In the genomic region with DNA sequence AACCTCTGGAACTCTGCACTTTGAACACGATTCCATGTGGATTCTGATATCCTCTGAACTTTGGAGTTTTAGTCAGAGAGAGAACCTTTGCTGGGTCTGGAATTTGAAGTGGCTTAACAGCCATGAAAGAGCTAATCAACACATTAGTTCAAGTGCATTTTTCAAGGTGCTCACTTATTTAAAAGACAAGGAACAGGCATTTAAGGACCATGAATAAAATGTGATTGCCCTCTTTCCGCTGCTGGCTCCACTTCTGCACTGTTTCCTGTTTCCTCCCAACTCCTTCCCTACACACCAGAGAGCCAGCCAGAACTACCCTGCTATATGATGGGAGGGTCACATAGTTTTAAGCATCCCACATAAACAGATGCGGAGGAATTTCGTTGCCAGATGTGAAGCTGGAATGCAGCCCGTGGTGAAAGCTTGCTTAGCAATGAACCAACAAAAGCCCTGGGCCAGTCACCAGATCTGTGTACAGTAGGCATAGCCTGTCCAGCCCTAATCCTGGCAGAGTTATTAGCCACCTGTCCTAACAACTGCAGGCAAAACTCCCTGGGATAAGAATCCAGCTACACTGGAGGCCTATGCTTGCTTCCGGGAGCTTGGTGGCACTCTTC, we compare ENCODE assay signal across 8 mouse cellular contexts. TPM values are rescaled to one million over a fixed set of nuclear protein-coding genes. Genes with fewer than 3 reads are reported as not detected.
DNase-seq lines count a peak whose midpoint lies in the region.

No protein-coding gene starts in this region.

- 0 out of 2 replicates have a peak, but pooled peaks cover 7% of the 10 kb centered on the region for H3K4me1 ChIP-seq in brown adipose tissue, adult 24 weeks (ENCODE audit: control insufficient read depth, insufficient read depth, insufficient read length, low read length)

- H3K4me3 ChIP-seq in brown adipose tissue, adult 24 weeks (ENCODE audit: insufficient read depth, low read depth, low read length), result no peak overlapping the region

- DNase-seq in kidney, adult 9 months, result peak; percentile 63
- no peak for DNase-seq in kidney, postnatal 14 days
- DNase-seq in heart, postnatal 4 days, result peak; percentile 60
- peak; percentile 60 for DNase-seq in mesoderm, embryonic 11.5 days (ENCODE audit: low read depth, low spot score)
- no peak for DNase-seq in layer of hippocampus, adult 9-11 months
- no peak for DNase-seq in cerebellum, postnatal 25 days
- DNase-seq in adrenal gland, postnatal 4 days (ENCODE audit: low spot score in 2 of 2), result no peak

- peak overlapping the region; percentile 45; the same call in 1 of the 2 replicates for H3K27ac ChIP-seq in brown adipose tissue, adult 24 weeks (replicated peaks; ENCODE audit: low read depth, low read length)

RNA-seq across cellular contexts. Expression of a gene that starts 5.4 kb away (rescaled TPM):
- 8.2 and 12.3 TPM in 2 replicates for polyA plus RNA-seq in brown adipose tissue, adult 24 weeks (2012; ENCODE audit: insufficient read depth, insufficient read length, missing spikeins)
- total RNA-seq in heart, postnatal 4 days (2021), result 10 to 100 TPM; 17.4 to 18.0 TPM
- 10 to 100 TPM; 23.1 to 24.5 TPM for total RNA-seq in adrenal gland, postnatal 4 days (2021)

RNA-seq across cellular contexts. Expression of a gene that starts 20.2 kb away (rescaled TPM):
- polyA plus RNA-seq in brown adipose tissue, adult 24 weeks (2012; ENCODE audit: insufficient read depth, insufficient read length, missing spikeins), result 0.87 and 0.92 TPM in 2 replicates
- total RNA-seq in heart, postnatal 4 days (2021), result 1 to 10 TPM; 9.3 to 9.9 TPM
- 10 to 100 TPM; 12.0 to 14.6 TPM for total RNA-seq in adrenal gland, postnatal 4 days (2021)

Comparison
In these comparisons a context has a peak if more than half of its experiments do, and no peak if none do; other contexts are left out.
1. DNase-seq: peak in kidney, adult 9 months (single experiment), heart, postnatal 4 days (single experiment) and mesoderm, embryonic 11.5 days (single experiment); none in kidney, postnatal 14 days (single experiment), layer of hippocampus, adult 9-11 months (single experiment), cerebellum, postnatal 25 days (0 of 2) and adrenal gland, postnatal 4 days (0 of 2).